Mouse (Mus musculus): ENCODE data around the gene Csf3.

DNA sequence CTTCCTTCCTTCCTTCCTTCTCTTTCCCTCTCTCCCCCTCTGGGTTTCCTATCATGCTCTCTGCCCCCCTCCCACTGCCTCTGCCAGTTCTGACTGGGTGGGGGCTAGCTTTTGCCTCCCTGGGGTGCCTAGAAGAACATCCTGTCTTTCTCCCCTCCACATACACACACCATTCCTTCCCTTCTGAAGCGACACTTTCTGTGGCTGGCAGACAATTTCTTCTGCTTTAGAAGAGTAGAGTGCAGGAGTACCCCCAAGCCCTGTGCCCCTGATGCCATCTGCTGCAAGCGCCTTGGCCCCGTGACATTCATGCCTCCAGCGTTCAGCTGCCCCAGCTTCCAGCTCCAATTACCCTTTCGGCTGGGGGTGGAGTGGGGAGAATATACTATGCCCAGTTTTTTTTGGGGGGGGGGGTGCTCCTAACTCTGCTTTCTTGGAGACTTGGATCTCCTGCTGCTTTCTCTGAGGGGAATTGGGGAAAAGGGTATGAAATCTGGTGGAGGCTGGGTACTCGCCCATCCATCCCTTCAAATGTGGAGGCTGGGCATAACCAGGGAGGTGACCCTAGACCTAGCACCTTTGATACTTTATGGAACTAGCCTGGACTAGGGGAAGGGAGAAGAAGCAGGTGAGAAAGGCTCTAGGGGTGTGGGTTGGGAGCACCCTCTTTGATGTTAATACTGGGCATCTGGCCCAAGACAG, 46.9 kb downstream of the Csf3 start:
- TF ChIP-seq POLR2A (IDR thresholded peaks at IDR 0.05; ENCODE audit: borderline replicate concordance, extremely low read depth, low read depth, low read length), result no peak
- TF ChIP-seq CTCF (IDR thresholded peaks at IDR 0.05; ENCODE audit: insufficient read depth, low read length), result no peak
